Mouse (Mus musculus) neural tube, embryonic 14.5 days (tissue): ENCODE results near the gene Svbp. TPM values are rescaled to one million over a fixed set of nuclear protein-coding genes. Genes with fewer than 3 reads are reported as not detected.

Source experiments
- ATAC-seq: fragments of 200-750 bp; cut with Nextera tagmentation; 2 replicates; pipeline ENCODE4 v1.8.0; 2017; ENCODE audit warnings: low read depth, mild to moderate bottlenecking, moderate TSS enrichment, moderate library complexity
- H3K27ac ChIP-seq: fragments of 300-500 bp; sonication (generic); 2 replicates; pipeline ENCODE4 v1.5.1; 2014; ENCODE audit warnings: low read depth, mild to moderate bottlenecking, control low read depth, low read length, moderate library complexity, mixed read lengths
- H3K27me3 ChIP-seq: fragments of 300-500 bp; sonication (generic); 2 replicates; pipeline ENCODE4 v1.6.1; 2014; ENCODE audit warnings: low read length; ENCODE audit not compliant: control insufficient read depth, insufficient read depth
- H3K36me3 ChIP-seq: fragments of 300-500 bp; sonication (generic); 2 replicates; pipeline ENCODE4 v1.6.1; 2014; ENCODE audit warnings: low read length, mixed read lengths; ENCODE audit not compliant: control insufficient read depth, insufficient read depth
- H3K4me1 ChIP-seq: fragments of 300-500 bp; sonication (generic); 2 replicates; pipeline ENCODE4 v1.6.1; 2014; ENCODE audit warnings: low read length; ENCODE audit not compliant: control insufficient read depth, insufficient read depth
- H3K4me2 ChIP-seq: fragments of 300-500 bp; sonication (generic); 2 replicates; pipeline ENCODE4 v1.6.1; 2014; ENCODE audit warnings: mild to moderate bottlenecking, low read depth, low read length, control low read depth
- H3K4me3 ChIP-seq: fragments of 300-500 bp; sonication (generic); 2 replicates; pipeline ENCODE4 v1.5.1; 2014; ENCODE audit warnings: low read depth, low read length, control low read depth, mixed read lengths
- H3K9ac ChIP-seq: fragments of 300-500 bp; sonication (generic); replicated peaks from 2 replicates; pipeline ENCODE4 v1.6.1; 2014; ENCODE audit warnings: low read depth, mild to moderate bottlenecking, control low read depth, low read length, mixed read lengths
- H3K9me3 ChIP-seq: fragments of 300-500 bp; sonication (generic); 2 replicates; pipeline ENCODE4 v1.6.1; 2016; ENCODE audit warnings: low read length; ENCODE audit not compliant: control insufficient read depth
- WGBS: fragments of 180-500 bp; shearing (Covaris S2); extraction: QIAGEN DNeasy Blood & Tissue Kit; methylation state at CpG from one replicate; pipeline ENCODE4 v1.1.7; 2014; 5-methylcytosine and 5-hydroxymethylcytosine counted together
- polyA plus RNA-seq: library from polyadenylated mRNA; unstranded; fragments of >200 nt; fragmentation: Nextera tagmentation; extraction: Ambion mirVana; gene quantifications from 2 replicates; pipeline ENCODE4 v1.2.1, GENCODE M21; 2014

Svbp gene
- polyA plus RNA-seq, 1 experiment from 2014 or later, result 254 TPM

GRCm38 (mm10) chr4:119167068-119167467 is 28.0 kb upstream of the Svbp start:
- WGBS, result 91% methylated on average over 4 of the region's 4 CpGs
- Histone ChIP-seq H3K27me3 (no peaks in the 10 kb centered on the region), H3K4me1 (no peaks in the 10 kb centered on the region), H3K9ac (no peak overlapping the region), H3K4me2 (no peak overlapping the region), H3K36me3 (peaks cover 5% of the 10 kb centered on the region), H3K9me3 (no peaks in the 10 kb centered on the region), H3K4me3 (no peak overlapping the region), H3K27ac (no peak overlapping the region)
- no peak for ATAC-seq

- H3K4me1 ChIP-seq, result peaks cover 5% of the 10 kb centered on the region
- ATAC-seq, result peak; percentile 63; the same call in 1 of the 2 replicates
- WGBS, result 3% methylated on average over 4 of the region's 4 CpGs
- H3K36me3 ChIP-seq, result peaks cover 5% of the 10 kb centered on the region
- no peak overlapping the region for H3K4me3 ChIP-seq
- no peak overlapping the region for H3K9ac ChIP-seq
- H3K27ac ChIP-seq, result no peak overlapping the region
- no peaks in the 10 kb centered on the region for H3K27me3 ChIP-seq
- no peak overlapping the region for H3K4me2 ChIP-seq
- no peaks in the 10 kb centered on the region for H3K9me3 ChIP-seq
These were observed 27.4 kb upstream of the Svbp start for GRCm38 (mm10) chr4:119167663-119168062.

GRCm38 (mm10) chr4:119172919-119173650 is 22.0 kb upstream of the Svbp start:
- H3K9me3 ChIP-seq, result no peaks in the 10 kb centered on the region
- H3K36me3 ChIP-seq, result peaks cover 5% of the 10 kb centered on the region
- no peaks in the 10 kb centered on the region for H3K27me3 ChIP-seq
- ATAC-seq, result no peak
- WGBS, result 41% methylated on average over 18 of the region's 18 CpGs
- peak overlapping the region; percentile 89 for H3K4me2 ChIP-seq
- H3K27ac ChIP-seq, result no peak overlapping the region
- peak overlapping the region; percentile 45 for H3K4me3 ChIP-seq
- peaks cover 11% of the 10 kb centered on the region for H3K4me1 ChIP-seq
- H3K9ac ChIP-seq, result peak overlapping the region; percentile 67

GRCm38 (mm10) chr4:119173851-119174453 is 21.2 kb upstream of the Svbp start, which contains the start of gene Zfp691:
Zfp691 (minus strand) TSS chr4:119174195.
- H3K9ac ChIP-seq, result peak within 1 kb of the TSS; percentile 67
- ATAC-seq, result peak; percentile 100

GRCm38 (mm10) chr4:119177702-119178101 is 17.4 kb upstream of the Svbp start:
- no peak overlapping the region for H3K27ac ChIP-seq
- no peaks in the 10 kb centered on the region for H3K36me3 ChIP-seq
- no peaks in the 10 kb centered on the region for H3K27me3 ChIP-seq
- no peaks in the 10 kb centered on the region for H3K9me3 ChIP-seq
- H3K9ac ChIP-seq, result no peak overlapping the region
- no peak overlapping the region for H3K4me2 ChIP-seq
- 79% methylated on average over 5 of the region's 5 CpGs for WGBS
- peaks cover 6% of the 10 kb centered on the region; the same call in 1 of the 2 replicates for H3K4me1 ChIP-seq
- no peak overlapping the region for H3K4me3 ChIP-seq
- no peak for ATAC-seq

More at GRCm38 (mm10) chr4:119173851-119174453, 21.2 kb upstream of the Svbp start, which contains the start of gene Zfp691:
- no peaks in the 10 kb centered on the region for H3K27me3 ChIP-seq
- under 1% methylated on average over 38 of the region's 40 CpGs for WGBS
- peaks cover 11% of the 10 kb centered on the region for H3K4me1 ChIP-seq
- no peaks in the 10 kb centered on the region for H3K9me3 ChIP-seq
- peaks cover 5% of the 10 kb centered on the region for H3K36me3 ChIP-seq
- peak within 1 kb of the TSS; percentile 89 for H3K4me2 ChIP-seq
- peak within 1 kb of the TSS; percentile 45 for H3K4me3 ChIP-seq
- peak within 1 kb of the TSS; percentile 52; the same call in 1 of the 2 replicates for H3K27ac ChIP-seq

GRCm38 (mm10) chr4:119178331-119178730 is 16.8 kb upstream of the Svbp start:
- H3K36me3 ChIP-seq, result no peaks in the 10 kb centered on the region
- no peak for ATAC-seq

GRCm38 (mm10) chr4:119180133-119180707 is 14.9 kb upstream of the Svbp start:
- WGBS, result 54% methylated on average over 4 of the region's 4 CpGs

More at GRCm38 (mm10) chr4:119178331-119178730, 16.8 kb upstream of the Svbp start:
- Histone ChIP-seq H3K4me2 (no peak overlapping the region), H3K4me1 (no peaks in the 10 kb centered on the region), H3K27ac (no peak overlapping the region), H3K9ac (no peak overlapping the region), H3K27me3 (no peaks in the 10 kb centered on the region), H3K4me3 (no peak overlapping the region), H3K9me3 (no peaks in the 10 kb centered on the region)
- 78% methylated on average over 18 of the region's 18 CpGs for WGBS

GRCm38 (mm10) chr4:119181456-119181855 is 13.7 kb upstream of the Svbp start:
- no peak overlapping the region for H3K27ac ChIP-seq
- no peaks in the 10 kb centered on the region for H3K4me1 ChIP-seq
- H3K36me3 ChIP-seq, result no peaks in the 10 kb centered on the region
- H3K9ac ChIP-seq, result no peak overlapping the region
- no peaks in the 10 kb centered on the region for H3K27me3 ChIP-seq
- WGBS, result 91% methylated on average over 8 of the region's 9 CpGs
- H3K4me2 ChIP-seq, result no peak overlapping the region
- H3K9me3 ChIP-seq, result no peaks in the 10 kb centered on the region
- no peak for ATAC-seq
- no peak overlapping the region for H3K4me3 ChIP-seq

More at GRCm38 (mm10) chr4:119180133-119180707, 14.9 kb upstream of the Svbp start:
- Histone ChIP-seq H3K4me1 (no peaks in the 10 kb centered on the region), H3K9ac (no peak overlapping the region), H3K9me3 (no peaks in the 10 kb centered on the region), H3K36me3 (no peaks in the 10 kb centered on the region), H3K27me3 (no peaks in the 10 kb centered on the region), H3K4me2 (no peak overlapping the region), H3K27ac (no peak overlapping the region), H3K4me3 (no peak overlapping the region)
- no peak for ATAC-seq

- no peak for ATAC-seq
- Histone ChIP-seq H3K36me3 (no peaks in the 10 kb centered on the region), H3K4me3 (no peak overlapping the region), H3K4me1 (no peaks in the 10 kb centered on the region), H3K9me3 (no peaks in the 10 kb centered on the region), H3K9ac (no peak overlapping the region), H3K4me2 (no peak overlapping the region), H3K27me3 (no peaks in the 10 kb centered on the region), H3K27ac (no peak overlapping the region)
- whole genome bisulfite sequencing, result 59% methylated on average over 1 of the region's 1 CpGs
These were observed 11.6 kb upstream of the Svbp start for GRCm38 (mm10) chr4:119183525-119183924.
